Mouse (Mus musculus): Measurements from ENCODE around the gene Pofut1. TPM values are rescaled to one million over a fixed set of nuclear protein-coding genes. Genes with fewer than 3 reads are reported as not detected.

Pofut1 gene
- total RNA-seq, 2 experiments from 2014 or later: 14.9 to 18.4 TPM

Other genes starting within 250 kb of the Pofut1 start
- 10 to 100 TPM; 46.9 to 59.5 TPM for gene Pdrg1, start 226.1 kb upstream of the Pofut1 start, total RNA-seq (2021)
- gene Xkr7, start 209.7 kb upstream of the Pofut1 start, total RNA-seq (2021): 1 to 10 TPM; 5.2 to 7.0 TPM
- 1 to 10 TPM; 4.0 to 5.8 TPM for gene Ccm2l, start 175.6 kb upstream of the Pofut1 start, total RNA-seq (2021)
- 1 to 10 TPM; 2.1 to 2.4 TPM for gene Hck, start 133.1 kb upstream of the Pofut1 start, total RNA-seq (2021)
- gene Tm9sf4, start 80.2 kb upstream of the Pofut1 start, total RNA-seq (2021): 100 to 1,000 TPM; 114 to 123 TPM
- 10 to 100 TPM; 26.2 to 29.5 TPM for gene Tspyl3, start 16.1 kb upstream of the Pofut1 start, total RNA-seq (2021)
- 1 to 10 TPM; 5.2 to 6.5 TPM for gene Plagl2, start 107 bp upstream of the Pofut1 start, total RNA-seq (2021)
- gene Kif3b, start 49.9 kb downstream of the Pofut1 start, total RNA-seq (2021): 10 to 100 TPM; 56.4 to 58.6 TPM
- gene Asxl1, start 104.3 kb downstream of the Pofut1 start, total RNA-seq (2021): 10 to 100 TPM; 34.3 to 36.7 TPM

Data from left cerebral cortex, postnatal 36 days (tissue).